Mouse (Mus musculus) neural tube, embryonic 14.5 days (tissue): Measurements from ENCODE around the gene Ptges3. TPM values are rescaled to one million over a fixed set of nuclear protein-coding genes. Genes with fewer than 3 reads are reported as not detected.
"Not testable (repeated sequence)": the region's sequence is repeated elsewhere in the genome, so short reads cannot be mapped to it uniquely, and the experiment has no call there.

Experiments
- ATAC-seq: fragments of 200-750 bp; cut with Nextera tagmentation; 2 replicates; pipeline ENCODE4 v1.8.0; 2017; ENCODE audit warnings: low read depth, mild to moderate bottlenecking, moderate TSS enrichment, moderate library complexity
- H3K27ac ChIP-seq: fragments of 300-500 bp; sonication (generic); 2 replicates; pipeline ENCODE4 v1.5.1; 2014; ENCODE audit warnings: low read depth, mild to moderate bottlenecking, control low read depth, low read length, moderate library complexity, mixed read lengths
- H3K27me3 ChIP-seq: fragments of 300-500 bp; sonication (generic); 2 replicates; pipeline ENCODE4 v1.6.1; 2014; ENCODE audit warnings: low read length; ENCODE audit not compliant: control insufficient read depth, insufficient read depth
- H3K36me3 ChIP-seq: fragments of 300-500 bp; sonication (generic); 2 replicates; pipeline ENCODE4 v1.6.1; 2014; ENCODE audit warnings: low read length, mixed read lengths; ENCODE audit not compliant: control insufficient read depth, insufficient read depth
- H3K4me1 ChIP-seq: fragments of 300-500 bp; sonication (generic); 2 replicates; pipeline ENCODE4 v1.6.1; 2014; ENCODE audit warnings: low read length; ENCODE audit not compliant: control insufficient read depth, insufficient read depth
- H3K4me2 ChIP-seq: fragments of 300-500 bp; sonication (generic); 2 replicates; pipeline ENCODE4 v1.6.1; 2014; ENCODE audit warnings: mild to moderate bottlenecking, low read depth, low read length, control low read depth
- H3K4me3 ChIP-seq: fragments of 300-500 bp; sonication (generic); 2 replicates; pipeline ENCODE4 v1.5.1; 2014; ENCODE audit warnings: low read depth, low read length, control low read depth, mixed read lengths
- H3K9ac ChIP-seq: fragments of 300-500 bp; sonication (generic); replicated peaks from 2 replicates; pipeline ENCODE4 v1.6.1; 2014; ENCODE audit warnings: low read depth, mild to moderate bottlenecking, control low read depth, low read length, mixed read lengths
- H3K9me3 ChIP-seq: fragments of 300-500 bp; sonication (generic); 2 replicates; pipeline ENCODE4 v1.6.1; 2016; ENCODE audit warnings: low read length; ENCODE audit not compliant: control insufficient read depth
- WGBS: fragments of 180-500 bp; shearing (Covaris S2); extraction: QIAGEN DNeasy Blood & Tissue Kit; methylation state at CpG from one replicate; pipeline ENCODE4 v1.1.7; 2014; 5-methylcytosine and 5-hydroxymethylcytosine counted together
- polyA plus RNA-seq: library from polyadenylated mRNA; unstranded; fragments of >200 nt; fragmentation: Nextera tagmentation; extraction: Ambion mirVana; gene quantifications from 2 replicates; pipeline ENCODE4 v1.2.1, GENCODE M21; 2014

The Ptges3 gene
- polyA plus RNA-seq, 1 experiment from 2014 or later = 381 TPM

DNA sequence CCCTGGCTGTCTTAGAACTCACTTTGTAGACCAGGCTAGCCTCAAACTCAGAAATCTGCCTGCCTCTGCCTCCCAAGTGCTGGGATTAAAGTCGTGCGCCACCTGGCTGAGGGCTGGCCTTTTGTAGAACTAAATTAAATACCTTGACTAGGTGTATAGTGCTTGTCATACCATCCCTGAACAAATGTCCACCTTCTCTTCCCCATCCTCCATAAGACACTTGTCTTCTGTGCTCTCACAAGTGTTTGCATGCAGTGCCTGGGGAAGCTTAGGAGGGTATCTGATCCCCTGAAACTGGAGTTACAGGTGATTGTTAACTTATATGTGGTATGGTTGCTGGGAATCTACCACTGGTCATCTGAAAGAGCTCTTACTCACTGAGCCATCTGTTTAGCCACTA is 8.4 kb upstream of the Ptges3 start:
- Histone ChIP-seq H3K4me3 (no peak overlapping the region), H3K27ac (no peak overlapping the region), H3K9ac (no peak overlapping the region), H3K36me3 (peaks cover 48% of the 10 kb centered on the region), H3K27me3 (no peaks in the 10 kb centered on the region), H3K4me2 (no peak overlapping the region), H3K9me3 (no peaks in the 10 kb centered on the region), H3K4me1 (no peaks in the 10 kb centered on the region)
- WGBS = 93% methylated on average over 2 of the region's 2 CpGs
- ATAC-seq = no peak

DNA sequence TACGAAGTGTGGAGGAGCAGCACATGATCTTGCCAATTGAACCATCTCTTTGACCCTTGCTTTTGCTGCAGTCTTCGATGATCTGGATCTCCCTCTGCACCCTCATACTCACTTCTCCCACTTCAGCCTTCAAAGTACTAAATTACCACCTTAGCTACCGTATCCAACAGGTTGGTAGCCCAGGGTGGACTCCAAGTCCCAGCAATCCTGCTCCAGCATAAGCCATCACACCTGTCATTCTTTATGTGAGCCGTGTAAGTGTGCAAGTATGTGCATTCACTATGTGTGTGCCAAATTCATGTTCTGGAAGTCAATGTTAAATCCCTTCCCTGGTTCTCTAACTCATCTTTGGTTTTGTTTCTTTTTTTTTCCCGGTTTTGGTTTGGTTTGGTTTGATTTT is 7.2 kb upstream of the Ptges3 start:
- 96% methylated on average over 5 of the region's 5 CpGs for WGBS
- Histone ChIP-seq H3K36me3 (peaks cover 37% of the 10 kb centered on the region), H3K27ac (no peak overlapping the region), H3K27me3 (no peaks in the 10 kb centered on the region), H3K4me1 (no peaks in the 10 kb centered on the region), H3K9me3 (no peaks in the 10 kb centered on the region), H3K4me3 (no peak overlapping the region), H3K9ac (no peak overlapping the region), H3K4me2 (no peak overlapping the region)
- no peak for ATAC-seq

- not testable (repeated sequence) for H3K4me2 ChIP-seq, ATAC-seq, H3K27me3 ChIP-seq, H3K27ac ChIP-seq, H3K4me3 ChIP-seq, H3K9me3 ChIP-seq, H3K9ac ChIP-seq, H3K4me1 ChIP-seq
- WGBS = 100% methylated on average over 1 of the region's 2 CpGs
- H3K36me3 ChIP-seq = peaks cover 32% of the 10 kb centered on the region
Measured at GRCm38 (mm10) chr10:128052136-128052535, 6.6 kb upstream of the Ptges3 start.

DNA sequence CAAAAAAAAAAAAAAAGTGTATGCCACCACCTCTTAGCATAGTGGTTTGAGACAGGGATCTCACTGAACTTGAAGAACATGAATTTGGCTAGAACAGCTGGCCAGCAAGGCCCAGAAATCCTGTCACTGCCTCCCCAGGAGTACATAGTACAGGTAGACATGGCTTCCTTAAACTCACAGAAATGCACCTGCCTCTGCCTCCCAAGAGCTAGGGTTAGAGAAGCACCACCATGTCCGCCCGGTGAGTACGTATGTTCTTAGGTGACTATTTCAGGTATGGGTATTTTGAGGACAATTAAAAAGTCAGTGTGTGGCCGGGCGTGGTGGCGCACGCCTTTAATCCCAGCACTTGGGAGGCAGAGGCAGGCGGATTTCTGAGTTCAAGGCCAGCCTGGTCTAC is 5.8 kb upstream of the Ptges3 start:
- Histone ChIP-seq H3K9ac (no peak overlapping the region), H3K27me3 (no peaks in the 10 kb centered on the region), H3K4me2 (no peak overlapping the region), H3K4me3 (no peak overlapping the region), H3K27ac (no peak overlapping the region), H3K36me3 (peaks cover 25% of the 10 kb centered on the region), H3K9me3 (no peaks in the 10 kb centered on the region), H3K4me1 (peaks cover 4% of the 10 kb centered on the region; the same call in 1 of the 2 replicates)
- no peak for ATAC-seq
- 92% methylated on average over 8 of the region's 8 CpGs for WGBS

DNA sequence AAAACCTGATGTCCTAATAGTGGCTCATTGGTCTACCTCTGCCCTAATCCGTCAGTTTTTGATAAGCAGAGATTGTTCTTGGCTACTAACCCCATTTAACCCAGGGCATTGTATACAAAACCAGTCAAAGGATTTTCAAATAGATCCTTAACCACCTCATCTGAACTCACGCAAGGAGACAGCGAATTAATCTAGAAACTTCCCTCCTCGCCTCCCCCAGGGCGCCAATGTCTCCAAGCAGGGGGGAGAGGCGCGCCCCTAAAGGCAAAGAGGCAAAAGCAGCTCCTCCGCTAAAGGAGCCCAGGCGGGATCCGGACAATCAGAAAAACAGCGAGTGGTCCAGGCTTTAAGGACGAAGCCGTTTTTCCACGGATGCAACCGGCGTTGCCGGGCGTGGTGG is 570 bp upstream of the Ptges3 start:
- Histone ChIP-seq H3K9me3 (no peaks in the 10 kb centered on the region), H3K27me3 (no peaks in the 10 kb centered on the region), H3K4me2 (peak overlapping the region; percentile 96), H3K9ac (peak overlapping the region; percentile 81), H3K36me3 (no peaks in the 10 kb centered on the region), H3K4me1 (peaks cover 16% of the 10 kb centered on the region), H3K4me3 (peak overlapping the region; percentile 87), H3K27ac (peak overlapping the region; percentile 98)
- no peak; the same call in 1 of the 2 replicates for ATAC-seq
- under 1% methylated on average over 18 of the region's 18 CpGs for WGBS

DNA sequence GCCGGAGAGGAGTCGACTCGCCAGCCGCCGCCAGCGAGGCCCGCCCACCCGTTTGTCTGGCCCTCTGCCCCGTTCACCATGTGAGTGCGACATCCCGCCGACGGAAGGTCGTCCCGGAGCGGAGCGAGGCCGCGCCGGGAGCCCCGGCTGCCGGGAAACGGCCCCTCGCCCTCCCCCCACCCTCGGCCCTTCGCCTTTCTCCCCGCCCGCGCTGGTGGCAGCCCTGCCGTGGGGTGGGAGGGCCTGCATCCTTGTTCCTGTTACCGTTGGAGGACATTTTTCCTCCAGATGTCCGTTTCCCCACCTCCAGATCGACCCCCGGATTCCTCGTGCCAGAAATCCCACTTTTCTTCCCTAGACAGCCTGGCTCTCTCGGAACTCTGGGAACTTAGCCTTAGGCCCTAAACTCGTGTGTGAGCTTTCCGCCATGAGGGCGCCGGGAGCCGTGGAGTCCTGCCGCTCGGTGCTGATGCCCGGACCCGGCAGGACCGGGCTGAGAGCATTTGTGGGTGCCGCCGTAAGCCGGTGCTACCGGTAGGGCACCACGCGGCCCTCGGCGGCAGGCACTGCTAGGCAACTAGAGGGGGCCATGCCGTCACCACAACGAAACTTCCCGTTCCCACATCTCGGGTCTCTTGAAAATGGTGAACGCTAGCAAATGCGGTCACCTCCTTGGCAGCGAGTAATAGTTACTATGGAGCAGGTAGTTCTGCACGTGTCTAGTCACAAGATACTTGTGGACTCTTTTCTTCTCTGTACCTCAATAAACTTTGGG is 640 bp downstream of the Ptges3 start:
- H3K9ac ChIP-seq = peak overlapping the region; percentile 81
- ATAC-seq = peak; percentile 68

DNA sequence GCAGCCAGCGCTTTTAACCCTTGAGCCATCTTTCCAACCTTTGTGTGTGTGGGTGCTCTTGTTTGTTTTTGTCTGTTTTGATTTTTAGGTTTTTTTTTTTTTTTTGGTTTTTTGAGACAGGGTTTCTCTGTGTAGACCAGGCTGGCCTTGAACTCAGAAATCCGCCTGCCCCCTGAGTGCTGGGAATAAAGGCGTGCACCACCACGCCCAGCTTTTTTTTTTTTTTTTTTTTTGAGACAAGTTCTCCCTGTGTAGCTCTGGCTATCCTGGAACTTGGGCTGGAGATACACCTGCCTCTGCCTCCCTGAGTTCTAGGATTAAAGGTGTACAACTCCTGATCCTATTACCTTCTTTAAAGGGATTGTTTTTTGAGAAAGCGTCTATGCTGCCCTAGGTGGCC is 2.4 kb downstream of the Ptges3 start:
- no peaks in the 10 kb centered on the region for H3K27me3 ChIP-seq
- H3K4me1 ChIP-seq = peaks cover 16% of the 10 kb centered on the region
- H3K4me2 ChIP-seq = no peak overlapping the region; the same call in 1 of the 2 replicates
- 97% methylated on average over 5 of the region's 5 CpGs for WGBS
- no peak overlapping the region for H3K9ac ChIP-seq
- ATAC-seq = no peak
- no peak overlapping the region for H3K27ac ChIP-seq
- H3K9me3 ChIP-seq = no peaks in the 10 kb centered on the region
- no peak overlapping the region for H3K4me3 ChIP-seq
- H3K36me3 ChIP-seq = no peaks in the 10 kb centered on the region

More for the DNA sequence above, 640 bp downstream of the Ptges3 start:
- peak overlapping the region; percentile 87 for H3K4me3 ChIP-seq
- no peaks in the 10 kb centered on the region for H3K27me3 ChIP-seq
- H3K9me3 ChIP-seq = no peaks in the 10 kb centered on the region
- H3K36me3 ChIP-seq = no peaks in the 10 kb centered on the region
- H3K4me2 ChIP-seq = peak overlapping the region; percentile 96
- H3K4me1 ChIP-seq = peaks cover 16% of the 10 kb centered on the region
- under 1% methylated on average over 61 of the region's 62 CpGs for WGBS
- H3K27ac ChIP-seq = peak overlapping the region; percentile 98

DNA sequence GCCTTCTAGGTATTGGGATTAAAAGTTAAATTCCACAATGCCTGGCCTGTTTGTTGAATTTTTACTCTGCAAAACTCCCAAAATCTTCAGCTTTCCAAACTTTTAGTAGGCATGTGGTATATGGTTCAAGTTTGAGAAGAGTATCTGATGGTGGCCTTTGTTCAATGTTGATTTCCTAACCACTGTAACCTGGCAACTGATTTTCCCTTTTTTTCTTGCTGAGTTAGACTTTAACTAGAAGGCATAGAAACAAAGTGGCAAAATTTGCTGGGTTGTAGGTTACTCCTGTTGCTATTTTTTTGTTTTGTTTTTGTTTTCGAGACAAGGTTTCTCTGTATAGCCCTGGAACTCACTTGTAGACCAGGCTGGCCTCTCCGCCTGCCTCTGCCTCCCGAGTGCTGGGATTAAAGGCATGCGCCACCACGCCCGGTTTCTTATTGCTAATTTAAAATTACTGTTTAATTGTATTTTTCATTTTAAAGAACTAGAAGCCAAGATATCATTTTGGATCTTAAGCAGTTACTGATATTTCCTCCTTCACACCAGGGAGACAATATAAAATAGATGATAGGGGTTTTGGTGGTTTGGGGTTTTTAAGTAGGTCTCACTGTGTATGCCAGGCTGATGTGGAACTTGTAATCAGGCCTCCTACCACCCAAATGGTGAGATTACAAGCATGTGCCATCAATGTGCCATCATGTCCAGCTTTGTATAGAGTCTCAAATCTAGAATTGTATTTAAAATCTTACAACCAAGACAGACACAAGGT is 3.7 kb downstream of the Ptges3 start:
- peaks cover 16% of the 10 kb centered on the region for H3K4me1 ChIP-seq
- H3K27me3 ChIP-seq = no peaks in the 10 kb centered on the region
- ATAC-seq = no peak
- no peak overlapping the region for H3K4me2 ChIP-seq
- 97% methylated on average over 6 of the region's 6 CpGs for WGBS
- no peak overlapping the region for H3K27ac ChIP-seq
- no peak overlapping the region for H3K9ac ChIP-seq
- H3K36me3 ChIP-seq = no peaks in the 10 kb centered on the region
- H3K4me3 ChIP-seq = no peak overlapping the region
- no peaks in the 10 kb centered on the region for H3K9me3 ChIP-seq

DNA sequence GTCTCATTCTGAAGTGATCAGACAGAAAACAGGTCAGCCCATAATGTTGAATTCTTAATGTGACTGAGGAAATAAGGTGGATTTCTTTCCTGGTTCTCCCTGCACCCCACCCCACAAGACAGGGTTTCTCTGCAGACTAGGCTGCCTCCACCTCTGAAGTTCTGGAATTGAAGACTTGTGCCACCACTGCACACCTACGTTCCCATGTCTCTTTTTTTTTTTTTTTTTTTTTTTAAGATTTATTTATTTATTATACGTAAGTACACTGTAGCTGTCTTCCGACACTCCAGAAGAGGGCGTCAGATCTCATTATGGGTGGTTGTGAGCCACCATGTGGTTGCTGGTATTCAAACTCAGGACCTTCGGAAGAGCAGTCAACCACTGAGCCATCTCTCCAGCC is 7.3 kb downstream of the Ptges3 start:
- no peak overlapping the region for H3K4me2 ChIP-seq
- no peaks in the 10 kb centered on the region for H3K4me1 ChIP-seq
- no peak overlapping the region for H3K9ac ChIP-seq
- ATAC-seq = no peak
- H3K9me3 ChIP-seq = no peaks in the 10 kb centered on the region
- H3K27ac ChIP-seq = no peak overlapping the region
- H3K4me3 ChIP-seq = no peak overlapping the region
- WGBS = 86% methylated on average over 5 of the region's 5 CpGs
- peaks cover 8% of the 10 kb centered on the region; the same call in 1 of the 2 replicates for H3K36me3 ChIP-seq
- H3K27me3 ChIP-seq = no peaks in the 10 kb centered on the region
